Mouse (Mus musculus): Measurements from ENCODE around the gene Isg20l2. TPM values are rescaled to one million over a fixed set of nuclear protein-coding genes. Genes with fewer than 3 reads are reported as not detected.
"Not testable (repeated sequence)": the region's sequence is repeated elsewhere in the genome, so short reads cannot be mapped to it uniquely, and the experiment has no call there.

Gene Isg20l2
- total RNA-seq (2022): 10 to 100 TPM; 17.9 to 20.0 (median 19.5) TPM

- DNase-seq: peak; percentile 97
Measured at GRCm38 (mm10) chr3:87930078-87930795, at the start of gene Isg20l2, which contains the start of gene Rrnad1. Gene Isg20l2, plus strand, starts transcription at chr3:87930314. Gene Rrnad1, minus strand, starts transcription at chr3:87930717.

GRCm38 (mm10) chr3:87884291-87884690 is 45.8 kb upstream of the Isg20l2 start:
- no peak for DNase-seq

GRCm38 (mm10) chr3:87884708-87885251 is 45.3 kb upstream of the Isg20l2 start:
- DNase-seq: peak; percentile 53

- DNase-seq: peak; percentile 96
Measured at GRCm38 (mm10) chr3:87885281-87886003, 44.7 kb upstream of the Isg20l2 start, which contains the start of gene Prcc. Gene Prcc, minus strand, starts transcription at chr3:87885608.

DNA sequence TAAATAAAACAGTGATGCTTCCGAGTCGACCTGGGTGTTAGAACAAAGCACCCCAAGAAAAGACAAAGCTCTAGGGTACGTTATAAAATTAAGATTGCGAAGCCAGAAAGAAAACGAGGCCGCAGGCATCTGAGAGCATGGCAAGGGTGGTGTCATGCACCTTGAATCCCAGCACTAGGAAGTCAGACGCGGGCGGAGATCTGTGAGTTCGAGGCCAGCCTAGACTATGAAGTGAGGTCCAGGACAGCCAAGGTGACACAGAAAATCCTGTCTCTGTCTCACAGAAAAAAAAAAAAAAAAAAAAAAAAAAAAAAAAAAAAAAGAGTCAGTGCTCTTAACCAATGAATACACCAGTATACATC is 44.1 kb upstream of the Isg20l2 start:
- no peak for DNase-seq

GRCm38 (mm10) chr3:87886416-87886815 is 43.7 kb upstream of the Isg20l2 start:
- no peak for DNase-seq

DNA sequence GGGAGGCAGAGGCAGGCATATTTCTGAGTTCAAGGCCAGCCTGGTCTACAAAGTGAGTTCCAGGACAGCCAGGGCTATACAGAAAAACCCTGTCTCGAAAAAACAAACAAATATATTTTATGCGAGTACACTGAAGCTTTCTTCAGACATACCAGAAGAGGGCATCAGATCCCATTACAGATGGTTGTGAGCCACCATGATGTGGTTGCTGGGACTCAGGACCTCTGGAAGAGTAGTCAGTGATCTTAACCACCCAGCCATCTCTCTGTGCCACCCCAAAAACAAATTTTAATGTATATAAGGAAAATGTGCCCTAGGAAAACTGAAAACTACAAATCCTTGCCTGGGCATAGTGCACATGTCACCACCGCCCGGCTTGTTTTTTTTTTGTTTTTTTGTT is 42.7 kb upstream of the Isg20l2 start:
- DNase-seq: not testable (repeated sequence)

DNA sequence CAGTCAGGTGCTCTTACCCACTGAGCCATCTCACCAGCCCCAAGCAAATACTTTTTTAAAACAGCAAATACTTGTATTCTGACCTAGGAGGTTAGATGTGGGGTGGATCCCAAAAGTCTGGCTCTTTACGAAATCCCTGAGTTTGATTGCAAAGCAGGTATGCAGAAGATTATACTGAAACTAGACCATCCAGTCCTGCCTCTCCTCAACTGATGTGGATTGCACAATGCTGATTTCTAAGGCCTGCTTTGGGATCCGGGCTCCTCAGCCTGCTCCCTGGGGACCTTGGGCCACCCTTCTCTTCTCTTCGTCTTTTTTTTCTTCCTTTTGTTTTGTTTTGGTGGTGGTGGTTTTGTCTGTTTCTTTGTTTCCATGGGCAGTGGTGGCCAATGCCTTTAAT is 38.6 kb upstream of the Isg20l2 start:
- DNase-seq: no peak

DNA sequence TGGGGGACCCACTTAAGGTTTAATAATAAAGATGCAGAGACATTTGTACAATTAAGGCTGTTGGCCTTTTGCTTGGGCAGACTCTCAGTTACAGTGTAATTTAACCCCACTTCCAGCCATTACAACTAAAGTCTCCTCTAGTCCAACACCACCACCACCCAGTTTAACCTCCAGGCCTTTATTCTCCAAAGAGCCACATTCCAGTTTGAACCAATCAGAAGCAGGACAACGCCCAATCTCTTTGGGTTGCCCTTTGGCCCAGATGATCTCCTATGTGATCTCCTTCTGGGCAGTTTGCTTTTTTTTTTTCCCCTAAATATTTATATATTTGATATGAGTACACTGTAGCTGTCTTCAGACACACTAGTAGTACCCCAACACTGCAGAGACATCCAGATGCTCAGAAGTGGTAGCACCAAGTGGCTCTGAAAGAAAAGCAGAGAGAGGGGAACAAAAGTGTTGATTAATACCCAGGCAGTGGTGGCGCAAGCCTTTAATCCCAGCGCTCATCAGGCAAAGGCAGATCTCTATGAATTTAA is 36.7 kb upstream of the Isg20l2 start:
- DNase-seq: no peak

DNA sequence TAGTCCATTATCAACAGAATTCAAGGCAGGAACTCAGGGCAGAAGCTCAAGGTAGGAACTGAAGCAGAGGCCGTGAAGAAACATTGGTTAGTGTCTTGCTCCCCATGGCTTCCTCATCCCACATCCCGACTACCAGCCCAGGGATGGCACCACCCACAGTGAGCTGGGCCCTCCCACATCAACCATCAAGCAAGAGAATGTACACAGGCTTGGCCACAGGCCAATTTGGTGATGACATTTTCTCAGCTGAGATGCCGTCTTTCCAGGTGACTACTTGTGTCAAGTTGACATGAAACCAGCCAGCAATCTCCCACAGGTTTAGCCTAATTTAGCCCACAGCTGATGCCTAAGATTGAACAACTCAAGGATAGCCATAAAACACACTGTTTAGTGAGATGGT is 30.8 kb upstream of the Isg20l2 start:
- DNase-seq: no peak

DNA sequence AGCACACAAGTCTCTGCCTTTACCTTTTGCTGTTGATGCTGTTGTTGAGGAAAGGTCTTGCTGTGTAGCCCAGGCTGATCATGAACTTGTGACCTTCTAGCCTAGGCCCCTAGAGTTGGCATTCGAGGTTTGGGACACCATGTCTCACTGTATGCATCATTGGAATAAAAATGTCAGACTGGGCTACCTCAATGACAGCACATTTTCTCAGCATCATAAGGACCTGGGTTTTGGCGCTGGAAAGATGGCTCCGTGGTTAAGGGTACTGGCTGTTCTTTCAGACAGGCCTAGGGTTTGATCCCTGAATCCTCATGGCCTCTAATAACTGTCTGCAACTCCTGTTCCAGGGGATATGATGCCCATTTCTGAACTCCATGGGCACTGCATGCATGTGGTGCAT is 30.3 kb upstream of the Isg20l2 start:
- no peak for DNase-seq

- no peak for DNase-seq
Measured at GRCm38 (mm10) chr3:87901036-87901624, 29.0 kb upstream of the Isg20l2 start.

DNA sequence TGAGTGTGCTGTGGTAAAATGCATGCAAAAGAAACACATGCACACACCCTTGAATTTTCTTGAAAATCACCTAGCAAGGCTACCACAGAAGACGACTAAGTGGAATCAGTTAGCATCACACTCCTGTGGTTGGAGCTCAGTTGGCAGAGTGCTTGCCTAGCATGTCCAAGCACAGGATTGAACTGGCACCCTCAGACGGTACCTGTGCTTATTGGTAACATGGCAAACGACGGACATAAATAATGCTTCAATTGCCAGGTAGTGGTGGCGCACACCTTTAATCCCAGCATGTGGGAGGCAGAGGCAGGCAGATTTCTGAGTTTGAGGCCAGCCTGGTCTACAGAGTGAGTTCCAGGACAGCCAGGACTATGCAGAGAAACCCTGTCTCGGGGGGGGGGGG is 28.2 kb upstream of the Isg20l2 start:
- not testable (repeated sequence) for DNase-seq

GRCm38 (mm10) chr3:87903821-87904220 is 26.3 kb upstream of the Isg20l2 start:
- no peak for DNase-seq

- peak; percentile 94 for DNase-seq
Measured at GRCm38 (mm10) chr3:87905880-87906485, 24.1 kb upstream of the Isg20l2 start, which contains the start of gene Hdgf. Gene Hdgf, plus strand, starts transcription at chr3:87906321.

- DNase-seq: no peak
Measured at GRCm38 (mm10) chr3:87906601-87906980, 23.5 kb upstream of the Isg20l2 start.

DNA sequence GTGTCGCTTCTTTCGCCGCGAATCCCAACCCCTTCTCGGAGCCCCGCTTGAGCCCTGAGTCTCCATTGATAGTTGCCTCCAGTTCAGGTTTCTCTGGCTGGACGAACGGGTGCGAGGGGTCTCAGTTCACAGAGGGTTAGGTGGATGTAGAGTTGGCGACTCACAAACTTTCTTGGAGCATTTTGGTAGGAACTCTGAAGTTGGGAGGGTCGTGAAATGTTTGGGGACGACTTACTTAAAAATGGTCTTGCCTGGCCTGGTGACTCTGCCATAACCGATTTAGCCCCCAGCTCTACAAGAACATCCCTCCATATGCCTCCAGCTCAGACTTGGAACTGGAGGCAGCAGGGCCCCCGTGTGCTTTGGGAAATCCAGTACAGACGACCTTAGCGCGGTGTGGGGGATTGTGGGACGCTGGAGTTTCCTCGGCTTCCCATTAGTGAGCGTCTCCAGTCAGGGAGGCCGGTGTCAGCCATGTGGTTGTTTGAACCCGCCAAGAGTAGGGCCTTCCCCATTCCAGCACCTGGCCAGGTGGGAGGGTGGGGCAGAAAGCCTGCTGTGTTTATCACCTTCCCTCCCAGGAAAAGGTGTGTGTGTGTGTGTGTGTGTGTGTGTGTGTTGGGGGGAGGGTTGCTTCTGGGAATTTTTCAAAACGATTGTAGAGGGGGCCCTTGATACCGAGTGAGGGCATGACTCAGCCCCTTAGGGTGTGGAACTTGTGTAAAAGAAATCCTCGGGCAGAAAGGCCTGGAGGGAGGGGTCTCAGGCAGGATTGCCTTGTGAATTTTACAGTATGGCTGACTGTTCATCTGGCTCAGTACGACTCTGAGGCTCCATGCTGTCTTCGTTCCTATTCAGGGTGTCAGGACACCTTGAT is 22.9 kb upstream of the Isg20l2 start:
- no peak for DNase-seq

DNA sequence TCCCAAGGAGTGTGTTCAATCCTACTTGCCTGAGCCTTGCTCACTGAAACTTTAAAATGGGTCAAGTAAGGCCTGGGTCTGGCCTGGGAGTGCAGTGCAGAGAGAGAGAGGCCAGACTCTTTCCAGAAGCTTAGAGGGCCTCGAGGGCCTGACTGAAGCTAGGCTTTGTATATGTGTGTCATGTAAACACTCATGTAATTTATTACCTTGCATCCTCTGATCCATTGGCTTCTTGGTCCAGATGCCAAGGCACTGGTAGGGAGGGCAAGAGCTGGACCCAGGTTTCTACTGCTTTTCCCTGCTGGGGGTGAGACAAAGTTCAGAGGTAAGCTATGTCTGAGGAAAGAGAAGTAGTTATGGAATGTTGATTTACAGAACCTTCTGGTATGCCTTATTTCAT is 22.2 kb upstream of the Isg20l2 start:
- DNase-seq: no peak

DNA sequence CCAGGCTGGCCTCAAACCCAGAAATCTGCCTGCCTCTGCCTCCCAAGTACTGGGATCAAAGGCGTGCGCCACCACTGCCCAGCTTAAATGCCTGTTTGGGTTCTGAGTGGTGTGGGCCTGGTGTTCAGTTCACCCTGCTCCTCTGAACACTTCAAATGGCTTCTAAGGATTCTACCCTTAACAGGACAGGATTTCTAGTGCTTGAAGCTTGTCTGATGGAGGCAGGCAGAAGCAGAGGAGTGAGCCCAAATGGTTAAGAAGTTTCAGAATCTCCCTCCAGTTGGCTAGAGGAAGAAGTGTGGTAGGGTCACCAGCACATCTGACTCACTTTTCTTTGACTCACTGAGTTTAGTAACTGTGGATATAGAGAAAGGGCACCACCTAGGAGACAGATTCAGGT is 20.7 kb upstream of the Isg20l2 start:
- no peak for DNase-seq

DNA sequence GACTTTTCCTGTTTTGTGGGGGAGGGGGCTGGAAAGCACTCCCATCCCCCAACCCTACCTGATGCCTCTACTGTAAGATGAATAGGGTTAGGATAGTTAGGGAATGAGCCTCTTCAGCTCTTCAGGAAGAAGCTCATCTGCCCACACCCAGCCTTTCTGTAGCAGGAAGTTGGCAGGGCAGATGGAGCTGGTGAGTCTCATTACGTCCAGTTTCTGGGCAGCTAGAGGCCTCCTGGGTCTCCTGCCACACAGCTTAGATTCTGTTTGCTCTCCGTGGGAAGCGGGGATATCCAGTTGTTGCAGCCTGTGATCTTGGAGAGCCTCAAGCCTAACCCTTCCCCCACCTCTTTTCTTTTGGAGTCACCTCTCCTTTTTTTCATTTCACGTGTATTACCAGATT is 20.2 kb upstream of the Isg20l2 start:
- no peak for DNase-seq

- DNase-seq: peak; percentile 86
Measured at GRCm38 (mm10) chr3:87910573-87911141, 19.5 kb upstream of the Isg20l2 start.
